Mouse (Mus musculus) liver, postnatal 0 days (tissue): ENCODE results near the gene Dnajc7. TPM values are rescaled to one million over a fixed set of nuclear protein-coding genes. Genes with fewer than 3 reads are reported as not detected.

ENCODE experiments used
- ATAC-seq: fragments of 200-750 bp; cut with Nextera tagmentation; 2 replicates; pipeline ENCODE4 v1.8.0; 2017; ENCODE audit warnings: mild to moderate bottlenecking, moderate library complexity
- DNase-seq: peaks from one replicate; pipeline ENCODE4 v3.0.0-alpha.2; 2016
- H3K27ac ChIP-seq: fragments of 300-500 bp; sonication (generic); 2 replicates; pipeline ENCODE4 v1.5.1; 2014; ENCODE audit warnings: antibody characterized with exemption, moderate library complexity, mild to moderate bottlenecking, low read depth
- H3K27me3 ChIP-seq: fragments of 300-500 bp; sonication (generic); 2 replicates; pipeline ENCODE4 v1.6.1; 2014; ENCODE audit warnings: low read length, control low read depth, mixed read lengths; ENCODE audit not compliant: insufficient read depth
- H3K36me3 ChIP-seq: fragments of 300-500 bp; sonication (generic); replicated peaks from 2 replicates; pipeline ENCODE4 v1.6.1; 2014; ENCODE audit warnings: mild to moderate bottlenecking, control low read depth, low read length, moderate library complexity, mixed read lengths; ENCODE audit not compliant: insufficient read depth
- H3K4me1 ChIP-seq: fragments of 300-500 bp; sonication (generic); 2 replicates; pipeline ENCODE4 v1.6.1; 2014; ENCODE audit warnings: antibody characterized with exemption, mild to moderate bottlenecking, control low read depth; ENCODE audit not compliant: insufficient read depth
- H3K4me2 ChIP-seq: fragments of 300-500 bp; sonication (generic); 2 replicates; pipeline ENCODE4 v1.6.1; 2014; ENCODE audit warnings: low read depth, mild to moderate bottlenecking, low read length, moderate library complexity, mixed read lengths
- H3K4me3 ChIP-seq: fragments of 300-500 bp; sonication (generic); 2 replicates; pipeline ENCODE4 v1.5.1; 2014; ENCODE audit warnings: low read depth, low read length
- H3K9ac ChIP-seq: fragments of 300-500 bp; sonication (generic); replicated peaks from 2 replicates; pipeline ENCODE4 v1.6.1; 2014; ENCODE audit warnings: mild to moderate bottlenecking, moderate library complexity
- H3K9me3 ChIP-seq: fragments of 300-500 bp; sonication (generic); 2 replicates; pipeline ENCODE4 v1.6.1; 2016; ENCODE audit warnings: mild to moderate bottlenecking, control low read depth, low read length, mixed read lengths
- CTCF ChIP-seq: sonication (generic); IDR thresholded peaks from 2 replicates; pipeline ENCODE4 v1.5.1; 2016; ENCODE audit warnings: antibody characterized with exemption, low read depth
- EP300 ChIP-seq: IDR thresholded peaks from 2 replicates; pipeline ENCODE4 v1.6.1; 2016; ENCODE audit warnings: antibody characterized with exemption, low read depth, mild to moderate bottlenecking
- WGBS: fragments of 180-500 bp; shearing (Covaris S2); extraction: QIAGEN DNeasy Blood & Tissue Kit; methylation state at CpG from one replicate; pipeline ENCODE4 v1.1.7; 2014; ENCODE audit not compliant: insufficient replicate concordance; 5-methylcytosine and 5-hydroxymethylcytosine counted together
- polyA plus RNA-seq: library from polyadenylated mRNA; unstranded; fragments of >200 nt; fragmentation: Nextera tagmentation; extraction: Ambion mirVana; gene quantifications from 2 replicates; pipeline ENCODE4 v1.2.1, GENCODE M21; 2015

Dnajc7 gene
- polyA plus RNA-seq, 1 experiment from 2014 or later = 49.1 TPM

- H3K4me1 ChIP-seq = peaks cover 10% of the 10 kb centered on the region
- TF ChIP-seq EP300 (no peak), CTCF (no peak)
- no peak overlapping the region for H3K4me3 ChIP-seq
- peak overlapping the region; percentile 13; the same call in 1 of the 2 replicates for H3K4me2 ChIP-seq
- 0 out of 2 replicates have a peak overlapping the region, but pooled peaks have one; percentile 16 for H3K27ac ChIP-seq
- no peaks in the 10 kb centered on the region for H3K27me3 ChIP-seq
- DNase-seq (no peak), ATAC-seq (no peak)
- no peaks in the 10 kb centered on the region for H3K9me3 ChIP-seq
- peaks cover 4% of the 10 kb centered on the region; the same call in 1 of the 2 replicates for H3K36me3 ChIP-seq
- H3K9ac ChIP-seq = 0 out of 2 replicates have a peak overlapping the region, but pooled peaks have one; percentile 21
- WGBS = 62% methylated on average over 9 of the region's 9 CpGs
Measured at GRCm38 (mm10) chr11:100609997-100610680, 9.8 kb downstream of the Dnajc7 start.

- Histone ChIP-seq H3K4me2 (no peak overlapping the region), H3K36me3 (peaks cover 4% of the 10 kb centered on the region; the same call in 1 of the 2 replicates), H3K27ac (no peak overlapping the region), H3K27me3 (no peaks in the 10 kb centered on the region), H3K9me3 (no peaks in the 10 kb centered on the region), H3K9ac (no peak overlapping the region), H3K4me3 (no peak overlapping the region), H3K4me1 (peaks cover 10% of the 10 kb centered on the region)
- 85% methylated on average over 5 of the region's 5 CpGs for WGBS
- DNase-seq (no peak), ATAC-seq (no peak)
- TF ChIP-seq CTCF (no peak), EP300 (no peak)
Measured at GRCm38 (mm10) chr11:100609355-100609996, 10.5 kb downstream of the Dnajc7 start.

- Histone ChIP-seq H3K4me2 (no peak overlapping the region), H3K9ac (no peak overlapping the region), H3K27ac (peak overlapping the region; percentile 16; the same call in 1 of the 2 replicates), H3K4me1 (peaks cover 10% of the 10 kb centered on the region), H3K27me3 (no peaks in the 10 kb centered on the region), H3K4me3 (no peak overlapping the region), H3K9me3 (no peaks in the 10 kb centered on the region), H3K36me3 (peaks cover 4% of the 10 kb centered on the region; the same call in 1 of the 2 replicates)
- ATAC-seq (no peak), DNase-seq (no peak)
- TF ChIP-seq CTCF = no peak
- no peak for TF ChIP-seq EP300
- WGBS = 59% methylated on average over 4 of the region's 4 CpGs
Measured at GRCm38 (mm10) chr11:100608796-100609195, 11.2 kb downstream of the Dnajc7 start.

GRCm38 (mm10) chr11:100607121-100607520 is 12.8 kb downstream of the Dnajc7 start:
- peaks cover 10% of the 10 kb centered on the region for H3K4me1 ChIP-seq

GRCm38 (mm10) chr11:100605451-100605850 is 14.5 kb downstream of the Dnajc7 start:
- H3K9ac ChIP-seq = no peak overlapping the region
- 91% methylated on average over 10 of the region's 10 CpGs for WGBS

More at GRCm38 (mm10) chr11:100607121-100607520, 12.8 kb downstream of the Dnajc7 start:
- H3K36me3 ChIP-seq = peaks cover 5% of the 10 kb centered on the region; the same call in 1 of the 2 replicates
- no peak for ATAC-seq
- H3K4me2 ChIP-seq = no peak overlapping the region
- TF ChIP-seq EP300 (no peak), CTCF (no peak)
- no peak overlapping the region for H3K4me3 ChIP-seq
- WGBS = 79% methylated on average over 6 of the region's 6 CpGs
- no peak for DNase-seq
- no peaks in the 10 kb centered on the region for H3K9me3 ChIP-seq
- no peak overlapping the region for H3K27ac ChIP-seq
- H3K27me3 ChIP-seq = no peaks in the 10 kb centered on the region
- no peak overlapping the region for H3K9ac ChIP-seq

GRCm38 (mm10) chr11:100604321-100605005 is 15.5 kb downstream of the Dnajc7 start:
- H3K9me3 ChIP-seq = no peaks in the 10 kb centered on the region
- no peaks in the 10 kb centered on the region for H3K27me3 ChIP-seq
- ATAC-seq (no peak), DNase-seq (no peak)
- H3K4me1 ChIP-seq = peaks cover 3% of the 10 kb centered on the region; the same call in 1 of the 2 replicates
- H3K4me3 ChIP-seq = no peak overlapping the region
- no peak overlapping the region for H3K9ac ChIP-seq
- no peak for TF ChIP-seq CTCF
- no peak for TF ChIP-seq EP300
- WGBS = 81% methylated on average over 4 of the region's 4 CpGs
- peaks cover 24% of the 10 kb centered on the region for H3K36me3 ChIP-seq
- no peak overlapping the region for H3K27ac ChIP-seq
- no peak overlapping the region for H3K4me2 ChIP-seq

More at GRCm38 (mm10) chr11:100605451-100605850, 14.5 kb downstream of the Dnajc7 start:
- Histone ChIP-seq H3K27ac (no peak overlapping the region), H3K4me1 (peaks cover 6% of the 10 kb centered on the region; the same call in 1 of the 2 replicates), H3K4me2 (no peak overlapping the region), H3K36me3 (peaks cover 15% of the 10 kb centered on the region), H3K9me3 (no peaks in the 10 kb centered on the region), H3K4me3 (no peak overlapping the region), H3K27me3 (no peaks in the 10 kb centered on the region)
- ATAC-seq (no peak), DNase-seq (no peak)
- TF ChIP-seq EP300 (no peak), CTCF (no peak)
